Mouse (Mus musculus): ENCODE data around the gene Smcp. TPM values are rescaled to one million over a fixed set of nuclear protein-coding genes. Genes with fewer than 3 reads are reported as not detected.

Gene Smcp
- total and polyA plus RNA-seq, 2 experiments from 2014 or later = not detected

DNA sequence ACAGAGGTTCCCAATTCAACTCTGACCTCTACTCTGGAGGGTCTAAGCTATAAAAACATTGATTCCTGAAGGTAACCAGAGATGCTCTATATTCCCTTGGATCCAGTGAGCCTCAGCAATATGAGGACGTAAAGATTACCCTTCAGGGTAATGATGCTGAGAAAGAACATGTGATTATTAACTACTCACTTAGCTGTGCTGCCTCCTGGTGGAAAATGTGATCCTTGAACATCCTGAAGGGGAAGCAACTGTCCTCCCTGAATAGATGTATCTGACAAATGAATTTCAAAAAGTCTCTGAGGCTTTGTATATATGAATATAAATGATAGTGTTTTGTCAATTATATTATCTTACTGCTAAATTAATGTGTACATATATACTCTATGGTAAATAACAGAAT is 11.7 kb upstream of the Smcp start:
- DNase-seq = no peak
- no peak overlapping the region for H3K27ac ChIP-seq (ENCODE audit: low read depth, low read length)
- no peak for ATAC-seq

GRCm38 (mm10) chr3:92599973-92600372 is 11.2 kb upstream of the Smcp start:
- TF ChIP-seq CTCF (IDR thresholded peaks at IDR 0.05; ENCODE audit: low read depth) = no peak
- DNase-seq (no peak), ATAC-seq (no peak)

More for the DNA sequence above, 11.7 kb upstream of the Smcp start:
- TF ChIP-seq CTCF (IDR thresholded peaks at IDR 0.05; ENCODE audit: low read depth) = no peak; the same call in 1 of the 2 replicates
- Histone ChIP-seq H3K9ac (no peak overlapping the region), H3K4me2 (ENCODE audit: low read depth) (no peak overlapping the region), H3K9me3 (ENCODE audit: low read length) (no peaks in the 10 kb centered on the region), H3K4me1 (ENCODE audit: insufficient read depth) (no peaks in the 10 kb centered on the region), H3K4me3 (ENCODE audit: low read depth, low read length) (no peak overlapping the region), H3K36me3 (ENCODE audit: insufficient read depth) (no peaks in the 10 kb centered on the region), H3K27me3 (ENCODE audit: insufficient read depth, low read length) (no peaks in the 10 kb centered on the region)
- 55% methylated on average over 1 of the region's 1 CpGs for WGBS

DNA sequence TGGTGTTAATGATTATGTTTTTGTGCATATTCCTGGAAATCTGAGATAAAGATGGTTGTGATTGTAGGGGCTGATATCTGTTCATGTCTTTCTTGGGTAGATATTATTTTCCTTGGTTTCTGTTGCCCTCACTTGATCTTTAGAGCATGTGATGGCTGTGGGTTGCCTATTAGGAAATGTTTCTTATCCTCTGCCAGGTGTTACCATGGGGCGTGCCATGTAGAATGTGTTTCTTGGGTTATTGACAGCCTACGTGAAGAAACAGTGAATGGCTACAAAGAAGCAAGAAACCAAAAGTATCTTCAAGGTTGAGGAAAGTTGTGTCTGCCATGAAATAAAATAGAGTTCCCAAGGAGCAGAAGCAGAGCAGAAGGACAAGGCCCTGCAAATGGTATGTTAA is 9.6 kb upstream of the Smcp start:
- Histone ChIP-seq H3K4me2 (ENCODE audit: low read depth) (no peak overlapping the region), H3K4me1 (ENCODE audit: insufficient read depth) (no peaks in the 10 kb centered on the region), H3K9ac (no peak overlapping the region), H3K4me3 (ENCODE audit: low read depth, low read length) (no peak overlapping the region), H3K27ac (ENCODE audit: low read depth, low read length) (no peak overlapping the region), H3K9me3 (ENCODE audit: low read length) (no peaks in the 10 kb centered on the region), H3K36me3 (ENCODE audit: insufficient read depth) (no peaks in the 10 kb centered on the region), H3K27me3 (ENCODE audit: insufficient read depth, low read length) (no peaks in the 10 kb centered on the region)
- DNase-seq = no peak
- no peak for ATAC-seq
- no peak for TF ChIP-seq CTCF (IDR thresholded peaks at IDR 0.05; ENCODE audit: low read depth)
- WGBS = 95% methylated on average over 2 of the region's 2 CpGs

More at GRCm38 (mm10) chr3:92599973-92600372, 11.2 kb upstream of the Smcp start:
- Histone ChIP-seq H3K4me2 (ENCODE audit: low read depth) (no peak overlapping the region), H3K4me1 (ENCODE audit: insufficient read depth) (no peaks in the 10 kb centered on the region), H3K36me3 (ENCODE audit: insufficient read depth) (no peaks in the 10 kb centered on the region), H3K9me3 (ENCODE audit: low read length) (no peaks in the 10 kb centered on the region), H3K27ac (ENCODE audit: low read depth, low read length) (no peak overlapping the region), H3K9ac (no peak overlapping the region), H3K4me3 (ENCODE audit: low read depth, low read length) (no peak overlapping the region), H3K27me3 (ENCODE audit: insufficient read depth, low read length) (no peaks in the 10 kb centered on the region)

DNA sequence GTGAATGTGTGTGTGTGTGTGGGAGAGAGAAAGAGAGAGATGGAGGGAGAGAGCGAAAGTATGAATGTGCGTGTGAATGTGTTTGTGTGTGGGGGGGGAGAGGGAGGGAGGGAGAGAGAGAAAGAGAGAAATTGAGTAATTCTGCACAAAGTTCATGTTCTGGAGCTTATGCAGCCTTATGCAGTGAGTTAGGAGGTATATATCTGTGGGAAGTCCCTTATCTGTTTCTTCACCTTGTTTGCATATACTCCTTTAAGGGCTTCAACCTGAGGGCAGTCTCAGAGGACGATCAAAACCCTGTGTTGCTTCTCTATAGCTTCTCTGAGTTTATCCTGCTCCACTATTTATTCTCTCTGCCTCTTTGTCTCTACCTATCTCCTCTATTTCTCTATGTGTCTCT is 1.6 kb downstream of the Smcp start:
- TF ChIP-seq CTCF (IDR thresholded peaks at IDR 0.05; ENCODE audit: low read depth) = no peak
- H3K9me3 ChIP-seq (ENCODE audit: low read length) = no peaks in the 10 kb centered on the region
- H3K27ac ChIP-seq (ENCODE audit: low read depth, low read length) = no peak overlapping the region
- H3K4me2 ChIP-seq (ENCODE audit: low read depth) = no peak overlapping the region
- no peaks in the 10 kb centered on the region for H3K27me3 ChIP-seq (ENCODE audit: insufficient read depth, low read length)
- no peaks in the 10 kb centered on the region for H3K4me1 ChIP-seq (ENCODE audit: insufficient read depth)
- no peak overlapping the region for H3K4me3 ChIP-seq (ENCODE audit: low read depth, low read length)
- H3K36me3 ChIP-seq (ENCODE audit: insufficient read depth) = no peaks in the 10 kb centered on the region
- no peak for DNase-seq
- no peak for ATAC-seq
- no peak overlapping the region for H3K9ac ChIP-seq
- WGBS = 93% methylated on average over 3 of the region's 3 CpGs

- no peaks in the 10 kb centered on the region for H3K36me3 ChIP-seq (ENCODE audit: insufficient read depth)
- ATAC-seq (no peak), DNase-seq (no peak)
- 86% methylated on average over 1 of the region's 1 CpGs for WGBS
- no peak for TF ChIP-seq CTCF (IDR thresholded peaks at IDR 0.05; ENCODE audit: low read depth)
- H3K9me3 ChIP-seq (ENCODE audit: low read length) = no peaks in the 10 kb centered on the region
- H3K27ac ChIP-seq (ENCODE audit: low read depth, low read length) = no peak overlapping the region
- H3K4me3 ChIP-seq (ENCODE audit: low read depth, low read length) = no peak overlapping the region
- no peak overlapping the region for H3K9ac ChIP-seq
- H3K4me1 ChIP-seq (ENCODE audit: insufficient read depth) = no peaks in the 10 kb centered on the region
- H3K4me2 ChIP-seq (ENCODE audit: low read depth) = no peak overlapping the region
- H3K27me3 ChIP-seq (ENCODE audit: insufficient read depth, low read length) = no peaks in the 10 kb centered on the region
These were observed 3.7 kb downstream of the Smcp start for GRCm38 (mm10) chr3:92585055-92585454.

GRCm38 (mm10) chr3:92583164-92583826 is 5.5 kb downstream of the Smcp start:
- Histone ChIP-seq H3K9me3 (ENCODE audit: low read length) (no peaks in the 10 kb centered on the region), H3K4me2 (ENCODE audit: low read depth) (no peak overlapping the region), H3K36me3 (ENCODE audit: insufficient read depth) (no peaks in the 10 kb centered on the region), H3K4me3 (ENCODE audit: low read depth, low read length) (no peak overlapping the region), H3K27ac (ENCODE audit: low read depth, low read length) (no peak overlapping the region), H3K27me3 (ENCODE audit: insufficient read depth, low read length) (no peaks in the 10 kb centered on the region), H3K4me1 (ENCODE audit: insufficient read depth) (no peaks in the 10 kb centered on the region), H3K9ac (no peak overlapping the region)
- DNase-seq (no peak), ATAC-seq (peak; percentile 32; the same call in 1 of the 2 replicates)
- no peak for TF ChIP-seq CTCF (IDR thresholded peaks at IDR 0.05; ENCODE audit: low read depth)
- WGBS = 59% methylated on average over 3 of the region's 3 CpGs

DNA sequence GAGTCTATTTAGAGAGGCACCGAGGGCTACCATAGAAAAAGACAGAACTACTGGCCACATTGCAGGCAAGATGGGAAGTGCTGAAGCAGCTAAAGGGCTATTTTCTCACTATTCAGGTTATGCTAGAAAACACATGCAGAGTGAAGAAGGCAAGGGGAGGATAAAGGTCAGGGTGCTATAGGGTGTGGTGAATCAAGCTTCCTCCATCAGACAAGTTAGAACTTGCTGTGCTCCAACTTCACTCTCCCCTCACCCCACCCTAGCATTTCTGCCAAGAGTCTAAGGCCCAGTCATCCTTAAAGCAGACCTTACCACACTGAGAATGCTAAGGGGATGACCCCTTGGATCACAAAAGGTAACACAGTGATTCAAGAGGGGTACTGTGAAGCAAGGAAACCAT is 9.3 kb downstream of the Smcp start:
- Histone ChIP-seq H3K36me3 (ENCODE audit: insufficient read depth) (no peaks in the 10 kb centered on the region), H3K4me1 (ENCODE audit: insufficient read depth) (no peaks in the 10 kb centered on the region), H3K9me3 (ENCODE audit: low read length) (no peaks in the 10 kb centered on the region), H3K9ac (no peak overlapping the region), H3K4me3 (ENCODE audit: low read depth, low read length) (no peak overlapping the region), H3K4me2 (ENCODE audit: low read depth) (no peak overlapping the region), H3K27ac (ENCODE audit: low read depth, low read length) (no peak overlapping the region), H3K27me3 (ENCODE audit: insufficient read depth, low read length) (no peaks in the 10 kb centered on the region)
- no peak for DNase-seq
- no peak for ATAC-seq
- no peak for TF ChIP-seq CTCF (IDR thresholded peaks at IDR 0.05; ENCODE audit: low read depth)
- WGBS = 78% methylated on average over 1 of the region's 1 CpGs
